Mouse (Mus musculus) thymus, postnatal 14 days (tissue): ENCODE measurements around the gene Olfr872.
"Not testable (repeated sequence)": the region's sequence is repeated elsewhere in the genome, so short reads cannot be mapped to it uniquely, and the experiment has no call there.

Experiments used
- DNase-seq: peaks from one replicate; pipeline ENCODE4 v3.0.0; 2021

Gene Olfr872

GRCm38 (mm10) chr9:20236819-20237218 lies at the start of gene Olfr872:
Olfr872 (plus strand) TSS chr9:20237119.
- no peak for DNase-seq

GRCm38 (mm10) chr9:20202131-20202530 lies 34.8 kb upstream of the Olfr872 start:
- no peak for DNase-seq

- not testable (repeated sequence) for DNase-seq
These were observed 33.4 kb upstream of the Olfr872 start for GRCm38 (mm10) chr9:20203413-20203984.

GRCm38 (mm10) chr9:20210812-20211211 lies 26.1 kb upstream of the Olfr872 start:
- DNase-seq: no peak

DNA sequence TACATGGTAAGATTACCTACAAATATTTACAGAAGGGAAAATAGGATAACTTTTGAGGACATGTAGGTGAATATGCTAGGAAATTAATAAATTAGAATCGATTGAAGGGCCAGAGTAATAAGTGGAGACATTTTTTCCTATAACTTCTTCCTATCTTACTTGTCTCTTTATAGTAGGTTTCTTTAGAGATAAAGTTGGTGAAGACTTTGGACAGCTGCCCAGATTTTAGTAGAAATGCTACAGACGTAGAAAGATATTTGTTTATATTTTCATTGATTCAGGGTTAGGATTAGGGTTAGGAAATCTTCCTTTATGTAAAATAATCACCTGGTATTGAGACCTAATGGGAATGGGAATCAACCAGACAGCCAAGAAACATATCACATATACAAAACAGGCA lies 25.4 kb upstream of the Olfr872 start:
- DNase-seq: no peak

DNA sequence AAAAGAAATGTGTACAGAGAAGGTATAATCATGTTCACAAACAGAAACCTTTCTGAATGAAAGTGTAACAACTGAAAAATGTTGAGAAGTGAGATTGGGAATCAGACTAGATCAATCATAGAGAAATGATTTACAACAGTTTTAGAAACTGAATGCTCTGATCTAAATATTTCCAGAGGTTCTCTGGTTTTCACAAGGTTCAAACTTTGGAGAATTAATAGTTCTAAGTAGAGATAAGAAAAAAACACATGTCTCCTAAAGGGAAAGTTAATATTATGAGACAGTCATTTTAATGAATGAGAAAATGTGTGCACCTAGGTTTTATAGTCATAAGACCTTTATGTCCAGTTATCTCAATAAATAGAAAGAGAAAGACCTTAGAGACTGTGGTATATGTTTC lies 25.0 kb upstream of the Olfr872 start, which contains the start of gene Olfr871:
TSS of gene Olfr871 (plus strand) at position 301 of the 400 bp plus-strand sequence.
- DNase-seq: no peak

- no peak for DNase-seq
These were observed 459 bp downstream of the Olfr872 start for GRCm38 (mm10) chr9:20237378-20237777.

DNA sequence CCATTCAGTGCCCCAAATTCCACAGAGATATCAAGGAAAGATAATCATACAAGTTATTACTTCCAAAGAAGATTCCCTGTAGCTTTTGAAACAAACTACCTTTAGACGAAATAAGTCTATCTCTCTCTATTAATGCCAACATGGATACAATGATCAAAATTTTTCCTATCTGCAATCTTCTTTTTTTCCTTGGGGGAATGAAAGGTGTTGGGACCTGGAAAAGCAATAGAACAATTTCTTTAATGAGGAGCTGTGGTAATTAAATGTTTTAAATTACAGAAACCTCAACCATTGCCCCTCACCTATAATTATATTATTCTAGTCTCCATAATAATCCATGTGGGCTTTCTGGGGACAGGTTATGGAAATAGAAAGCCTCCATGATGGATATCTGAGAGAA lies 45.1 kb downstream of the Olfr872 start, which contains the start of gene Olfr39:
TSS of gene Olfr39 (plus strand) at position 301 of the 400 bp plus-strand sequence.
- no peak for DNase-seq

- DNase-seq: not testable (repeated sequence)
These were observed 58.6 kb downstream of the Olfr872 start for GRCm38 (mm10) chr9:20295562-20295961.

- no peak for DNase-seq
These were observed 61.3 kb downstream of the Olfr872 start, which contains the start of gene Olfr873 for GRCm38 (mm10) chr9:20298232-20298631. Olfr873 (plus strand) TSS chr9:20298532.
